In the genomic region with DNA sequence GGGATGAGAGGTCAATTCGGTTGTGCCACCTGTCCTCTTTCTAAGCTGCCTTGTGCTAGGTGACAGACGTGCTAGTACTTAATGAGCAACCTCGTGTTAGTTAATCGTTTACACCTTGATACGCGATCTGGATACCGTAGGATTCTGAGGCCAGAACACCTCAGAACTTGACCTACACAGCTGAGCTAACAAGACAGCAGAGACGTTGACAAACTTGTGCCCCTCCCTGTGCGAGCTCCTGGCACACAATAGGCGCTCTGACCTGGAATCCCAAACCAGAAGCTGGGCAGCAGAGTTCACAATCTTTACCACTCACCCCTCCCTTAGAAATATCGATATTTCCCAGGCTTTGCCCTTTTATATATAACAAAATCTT, we compare ENCODE assay signal across 7 mouse cellular contexts. TPM values are rescaled to one million over a fixed set of nuclear protein-coding genes. Genes with fewer than 3 reads are reported as not detected.
A peak's percentile ranks its signal among the peaks of the same experiment; 100 is the strongest.
DNase-seq lines count a peak whose midpoint lies in the region; ATAC-seq lines count a peak whose summit lies in the region.

No protein-coding gene starts in this region.

- H3K27ac ChIP-seq in forebrain, embryonic 13.5 days = no peak overlapping the region
- no peak overlapping the region for H3K27ac ChIP-seq in midbrain, embryonic 12.5 days (replicated peaks)

- H3K36me3 ChIP-seq in forebrain, embryonic 13.5 days (ENCODE audit: poor library complexity, severe bottlenecking) = no peaks in the 10 kb centered on the region
- no peaks in the 10 kb centered on the region for H3K36me3 ChIP-seq in midbrain, embryonic 12.5 days

- ATAC-seq in CD4-positive, CD25-positive, alpha-beta regulatory T cell, adult 4 months = peak; percentile 8
- ATAC-seq in forebrain, embryonic 13.5 days = no peak
- ATAC-seq in midbrain, embryonic 12.5 days (ENCODE audit: low FRiP score, low read depth) = peak; percentile 5

- peak overlapping the region; percentile 57 for H3K4me3 ChIP-seq in forebrain, embryonic 13.5 days
- H3K4me3 ChIP-seq in midbrain, embryonic 12.5 days = peak overlapping the region; percentile 64

- H3K27me3 ChIP-seq in forebrain, embryonic 13.5 days = peaks cover 66% of the 10 kb centered on the region
- H3K27me3 ChIP-seq in midbrain, embryonic 12.5 days = peaks cover 64% of the 10 kb centered on the region

- peaks cover 54% of the 10 kb centered on the region for H3K4me1 ChIP-seq in forebrain, embryonic 13.5 days
- peaks cover 48% of the 10 kb centered on the region for H3K4me1 ChIP-seq in midbrain, embryonic 12.5 days

- no peaks in the 10 kb centered on the region for H3K9me3 ChIP-seq in forebrain, embryonic 13.5 days (replicated peaks)
- no peaks in the 10 kb centered on the region for H3K9me3 ChIP-seq in midbrain, embryonic 12.5 days

- H3K4me2 ChIP-seq in forebrain, embryonic 13.5 days = peak overlapping the region; percentile 98
- H3K4me2 ChIP-seq in midbrain, embryonic 12.5 days (replicated peaks) = peak overlapping the region; percentile 91

- H3K9ac ChIP-seq in forebrain, embryonic 13.5 days = peak overlapping the region; percentile 67; the same call in 1 of the 2 replicates
- no peak overlapping the region; the same call in 1 of the 2 replicates for H3K9ac ChIP-seq in midbrain, embryonic 12.5 days (replicated peaks)

- WGBS in forebrain, embryonic 13.5 days = under 1% methylated on average over 11 of the region's 11 CpGs
- WGBS in midbrain, embryonic 12.5 days = under 1% methylated on average over 11 of the region's 11 CpGs

- peak; percentile 71 for DNase-seq in ES-CJ7 (ENCODE audit: low read depth, low spot score)
- DNase-seq in kidney, postnatal 36 days = peak; percentile 65 to 88
- DNase-seq in right cerebral cortex, postnatal 36 days (ENCODE audit: low spot score in 2 of 2) = no peak
- no peak for DNase-seq in frontal cortex, adult 2 months (ENCODE audit: extremely low spot score in 1 of 2, low spot score in 1 of 2)

RNA-seq across cellular contexts. Expression of a gene that starts 0.6 kb away (rescaled TPM):
- polyA plus RNA-seq in CD4-positive, CD25-positive, alpha-beta regulatory T cell, adult 4 months (2017; shearing (Covaris generic)) = under 1 TPM; 0.19 to 0.63 TPM
- 0.56 and 0.65 TPM in 2 replicates for polyA plus RNA-seq in forebrain, embryonic 13.5 days (2015; fragmentation: Nextera tagmentation; extraction: Ambion mirVana)
- polyA plus RNA-seq in midbrain, embryonic 12.5 days (2016; fragmentation: Nextera tagmentation; extraction: Ambion mirVana) = 0.36 and 0.42 TPM in 2 replicates
- polyA plus RNA-seq in frontal cortex, adult 2 months (2012; rRNA removed) = 0.97 and 1.3 TPM in 2 replicates

RNA-seq across cellular contexts. Expression of a gene that starts 47.9 kb away (rescaled TPM):
- under 1 TPM; 0.61 to 0.90 TPM for polyA plus RNA-seq in CD4-positive, CD25-positive, alpha-beta regulatory T cell, adult 4 months (2017; shearing (Covaris generic))
- polyA plus RNA-seq in forebrain, embryonic 13.5 days (2015; fragmentation: Nextera tagmentation; extraction: Ambion mirVana) = 4.2 and 4.3 TPM in 2 replicates
- polyA plus RNA-seq in midbrain, embryonic 12.5 days (2016; fragmentation: Nextera tagmentation; extraction: Ambion mirVana) = 7.1 and 7.5 TPM in 2 replicates
- 26.5 and 28.3 TPM in 2 replicates for polyA plus RNA-seq in frontal cortex, adult 2 months (2012; rRNA removed)

Comparison
In these comparisons a context has a peak if more than half of its experiments do, and no peak if none do; other contexts are left out.
1. DNase-seq: peak in ES-CJ7 (single experiment) and kidney, postnatal 36 days (2 of 2); none in right cerebral cortex, postnatal 36 days (0 of 2) and frontal cortex, adult 2 months (0 of 2).